Comparison of ENCODE assay signal across 18 mouse cellular contexts in the genomic region with DNA sequence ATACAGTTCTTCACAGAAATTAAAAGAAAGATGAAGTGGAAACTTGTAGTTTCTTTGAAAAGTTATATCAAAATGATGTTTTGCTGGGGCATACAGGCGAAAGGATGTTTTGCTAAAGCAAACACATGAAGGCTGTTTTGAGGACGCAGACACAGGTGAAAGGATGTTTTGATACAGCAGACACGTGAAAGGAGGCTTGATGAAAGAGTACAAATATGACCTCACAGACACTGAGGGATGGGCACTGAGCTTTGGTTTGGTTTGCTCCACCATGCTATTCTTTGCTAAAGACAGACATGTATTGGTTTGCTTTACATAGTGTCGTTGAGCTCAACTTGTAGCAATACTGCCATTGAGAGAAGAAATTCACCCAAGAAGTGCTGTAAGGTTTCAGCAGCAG.
"Had no signal": no experiment of that assay in that cellular context is flagged by ENCODE, and none has a peak within 500 bp of the region (broad histone marks: within the 10 kb centered on the region; RNA-seq: fewer than 3 reads in every experiment).

No protein-coding gene starts in this region.

- ATAC-seq: liver, postnatal 0 days; lung, postnatal 0 days; midbrain, embryonic 13.5 days; midbrain, embryonic 16.5 days had no signal

- DNase-seq: liver, postnatal 0 days; lung, adult 2 months; lung, postnatal 14 days; lung, postnatal 36 days; right cerebral cortex, postnatal 14 days; thymus, adult 18-20 months; thymus, postnatal 14 days; thymus, postnatal 36 days had no signal

- H3K9me3 ChIP-seq: liver, embryonic 15.5 days; lung, embryonic 15.5 days; midbrain, embryonic 13.5 days had no signal

- H3K4me1 ChIP-seq: liver, embryonic 15.5 days; lung, embryonic 15.5 days; megakaryocyte, embryonic 14.5 days; midbrain, embryonic 13.5 days; neural tube, embryonic 12.5 days had no signal

- H3K4me3 ChIP-seq: liver, embryonic 15.5 days; lung, embryonic 15.5 days; megakaryocyte, embryonic 14.5 days; midbrain, embryonic 13.5 days; myocyte; neural tube, embryonic 12.5 days had no signal

- H3K27me3 ChIP-seq: liver, embryonic 15.5 days; lung, embryonic 15.5 days; megakaryocyte, embryonic 14.5 days; midbrain, embryonic 13.5 days; neural tube, embryonic 12.5 days had no signal

- H3K4me2 ChIP-seq: liver, embryonic 15.5 days; lung, embryonic 15.5 days; midbrain, embryonic 11.5 days; midbrain, embryonic 13.5 days; neural tube, embryonic 12.5 days had no signal

- H3K36me3 ChIP-seq: liver, embryonic 15.5 days; lung, embryonic 15.5 days; midbrain, embryonic 13.5 days; neural tube, embryonic 12.5 days had no signal

- H3K9ac ChIP-seq: liver, embryonic 15.5 days; liver, postnatal 0 days; lung, embryonic 15.5 days; midbrain, embryonic 13.5 days; neural tube, embryonic 12.5 days had no signal

- H3K27ac ChIP-seq: liver, embryonic 15.5 days; lung, embryonic 15.5 days; macrophage; midbrain, embryonic 13.5 days; neural tube, embryonic 12.5 days had no signal
